Mouse (Mus musculus) small intestine, adult 10 weeks (tissue): ENCODE results near the gene 4930404H24Rik. TPM values are rescaled to one million over a fixed set of nuclear protein-coding genes. Genes with fewer than 3 reads are reported as not detected.

Experiments used
- polyA plus RNA-seq: library from polyadenylated mRNA; stranded (reverse); fragments of 350-450 nt; fragmentation: Illumina TruSeq; extraction: RNeasy Lipid Tissue Mini Kit (QIAGEN cat#74804); gene quantifications from one replicate; pipeline ENCODE4 v1.2.3, GENCODE M21; 2014; ENCODE audit warnings: low replicate concordance

The 4930404H24Rik gene
- not detected for polyA plus RNA-seq

GRCm38 (mm10) chr2:153492573-153493392 lies at the start of gene 4930404H24Rik:
4930404H24Rik (plus strand) TSS chr2:153492790.

GRCm38 (mm10) chr2:153529931-153530766 lies 37.6 kb downstream of the 4930404H24Rik start, which contains the start of gene Nol4l:
Nol4l (minus strand) TSS chr2:153529971.

Other genes starting within 250 kb of the 4930404H24Rik start
- gene Kif3b, start 201.4 kb upstream of the 4930404H24Rik start, polyA plus RNA-seq = 9.2 TPM
- gene Asxl1, start 147.0 kb upstream of the 4930404H24Rik start, polyA plus RNA-seq = 9.1 TPM
- gene Nol4l, start 37.2 kb downstream of the 4930404H24Rik start, polyA plus RNA-seq = 19.3 TPM
- 8.3 TPM for gene Commd7, start 140.0 kb downstream of the 4930404H24Rik start, polyA plus RNA-seq
- 1.2 TPM for gene Dnmt3b, start 156.7 kb downstream of the 4930404H24Rik start, polyA plus RNA-seq
- not detected for gene Dnmt3c, start 203.9 kb downstream of the 4930404H24Rik start, polyA plus RNA-seq
- 324 TPM for gene Mapre1, start 248.5 kb downstream of the 4930404H24Rik start, polyA plus RNA-seq